Mouse (Mus musculus) layer of hippocampus, adult 8-10 months (tissue): ENCODE data around the gene Nars2. TPM values are rescaled to one million over a fixed set of nuclear protein-coding genes. Genes with fewer than 3 reads are reported as not detected.

Experiments
- DNase-seq, 2 experiments: peaks; one replicate each; pipeline ENCODE4 v3.0.0; 2022; ENCODE audit warnings: low spot score in 2 of 2
- total RNA-seq, 4 experiments: library from RNA; stranded (reverse); gene quantifications; 2 replicates each; pipeline ENCODE4 v1.2.4; 2022

Nars2 gene
- total RNA-seq, 4 experiments from 2014 or later, result 19.2 to 20.1 (median 19.7) TPM

DNA sequence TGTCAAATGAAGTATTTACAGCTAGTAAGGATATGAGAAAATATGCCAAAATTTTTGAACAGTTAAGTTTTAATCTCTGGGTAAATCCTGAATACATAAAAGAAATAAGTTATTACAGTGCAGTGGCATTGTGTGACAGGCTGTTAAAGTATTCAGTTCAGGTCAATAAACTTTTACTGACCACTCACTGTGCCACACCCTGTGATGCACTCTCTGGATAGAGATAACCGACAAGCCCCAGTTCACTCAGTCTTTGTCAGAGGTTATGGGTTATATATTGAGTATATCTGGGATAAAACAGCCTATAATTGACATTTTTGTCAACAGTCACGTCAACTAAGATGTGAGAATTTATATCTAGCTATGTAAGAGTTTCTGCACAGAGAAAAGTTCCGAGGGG lies 120.2 kb downstream of the Nars2 start:
- no peak for DNase-seq

DNA sequence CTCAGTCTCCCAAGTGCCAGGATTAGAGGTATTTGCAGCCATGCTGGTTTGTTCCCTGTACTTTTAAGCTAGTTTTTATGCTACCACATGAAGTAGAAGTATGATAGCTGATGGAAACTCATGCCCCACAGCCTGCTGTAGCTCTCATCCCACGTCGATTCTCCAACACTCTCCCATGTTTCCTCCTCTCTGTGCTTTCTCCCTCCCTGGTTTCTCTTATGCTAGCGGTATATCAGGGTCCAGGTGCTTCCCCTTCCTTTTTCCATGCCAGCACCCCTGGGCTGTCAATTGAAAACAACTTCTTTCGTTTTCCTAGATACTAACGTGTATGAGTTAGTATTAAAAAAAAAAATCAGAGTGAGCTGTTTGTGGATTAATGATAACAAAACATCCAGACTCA lies 120.8 kb downstream of the Nars2 start:
- no peak for DNase-seq

DNA sequence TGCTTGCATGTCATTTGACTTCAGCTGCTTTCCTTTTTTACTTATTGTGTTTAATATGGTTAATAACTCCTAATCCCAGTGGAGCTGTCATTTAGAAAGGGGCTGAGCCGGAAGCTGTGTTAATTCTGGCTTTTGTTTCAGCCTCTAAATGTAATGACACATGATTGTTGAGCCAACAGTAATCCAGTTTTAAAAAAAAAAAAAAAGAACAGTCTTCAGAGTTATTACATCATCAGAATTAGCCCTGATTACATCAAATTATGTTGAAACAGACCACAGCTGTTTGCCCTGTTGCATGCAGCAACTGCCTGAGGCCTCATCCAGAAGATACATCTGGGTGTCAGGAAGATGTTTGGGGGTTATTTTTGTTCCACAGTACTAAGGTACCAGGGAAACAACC lies 123.7 kb downstream of the Nars2 start:
- no peak for DNase-seq

DNA sequence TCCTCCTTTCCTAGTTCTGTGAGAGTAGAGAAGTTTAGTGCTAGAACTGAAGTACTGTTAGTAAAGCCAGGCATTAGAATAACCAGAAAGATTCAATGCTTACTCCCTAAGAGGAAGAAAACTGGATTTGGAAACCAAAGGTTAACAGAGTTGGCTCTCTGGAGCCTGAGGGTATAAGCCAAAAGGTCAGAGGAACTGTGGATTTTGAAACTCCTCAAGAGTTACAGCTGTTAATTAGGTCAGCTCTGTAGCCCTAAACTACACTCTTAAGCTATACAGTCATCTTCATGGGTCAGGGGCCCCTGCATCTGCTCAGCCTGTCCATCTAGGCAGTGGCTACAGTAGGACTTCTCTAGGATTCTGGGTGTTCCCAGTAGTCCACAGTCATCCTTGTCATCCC lies 125.7 kb downstream of the Nars2 start:
- no peak for DNase-seq

DNA sequence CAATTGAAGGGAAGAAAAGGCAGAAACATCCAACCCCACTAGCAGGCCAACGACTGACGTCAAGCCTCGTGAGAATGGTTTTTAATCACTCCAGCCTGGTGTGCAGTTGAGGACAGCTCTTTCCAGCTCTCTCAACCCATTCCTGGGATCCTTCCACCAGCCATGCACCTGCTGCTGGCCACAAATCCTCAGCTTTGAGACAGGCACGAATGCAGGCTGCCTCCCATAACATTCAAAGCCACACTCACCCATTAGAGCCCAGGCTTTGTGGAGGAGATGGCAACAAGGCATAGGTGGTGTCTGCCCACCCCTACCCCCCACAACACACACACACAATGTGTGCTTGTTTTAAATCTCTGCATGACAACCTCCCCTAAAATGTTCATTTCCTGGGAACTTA lies 127.4 kb downstream of the Nars2 start:
- no peak for DNase-seq

DNA sequence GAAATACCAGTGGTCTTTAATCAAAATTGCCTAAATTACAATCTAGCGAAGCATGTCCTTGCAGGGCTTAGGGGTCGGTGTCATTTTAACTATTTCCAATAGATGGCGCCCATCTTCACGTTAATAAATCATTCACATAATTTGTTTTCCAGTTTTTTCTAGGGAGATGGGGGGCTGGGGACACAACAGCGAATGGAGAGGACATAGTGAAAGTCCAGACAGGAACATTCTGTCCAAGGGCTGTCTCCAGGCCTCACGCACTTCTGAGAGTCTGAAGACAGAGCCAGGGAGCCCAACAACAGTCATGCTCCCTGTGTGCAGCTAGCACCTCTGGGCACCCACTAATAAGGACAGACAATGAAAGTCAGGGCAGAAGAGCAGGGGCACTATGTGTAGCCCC lies 127.8 kb downstream of the Nars2 start:
- peak; percentile 9 to 35 for DNase-seq

DNA sequence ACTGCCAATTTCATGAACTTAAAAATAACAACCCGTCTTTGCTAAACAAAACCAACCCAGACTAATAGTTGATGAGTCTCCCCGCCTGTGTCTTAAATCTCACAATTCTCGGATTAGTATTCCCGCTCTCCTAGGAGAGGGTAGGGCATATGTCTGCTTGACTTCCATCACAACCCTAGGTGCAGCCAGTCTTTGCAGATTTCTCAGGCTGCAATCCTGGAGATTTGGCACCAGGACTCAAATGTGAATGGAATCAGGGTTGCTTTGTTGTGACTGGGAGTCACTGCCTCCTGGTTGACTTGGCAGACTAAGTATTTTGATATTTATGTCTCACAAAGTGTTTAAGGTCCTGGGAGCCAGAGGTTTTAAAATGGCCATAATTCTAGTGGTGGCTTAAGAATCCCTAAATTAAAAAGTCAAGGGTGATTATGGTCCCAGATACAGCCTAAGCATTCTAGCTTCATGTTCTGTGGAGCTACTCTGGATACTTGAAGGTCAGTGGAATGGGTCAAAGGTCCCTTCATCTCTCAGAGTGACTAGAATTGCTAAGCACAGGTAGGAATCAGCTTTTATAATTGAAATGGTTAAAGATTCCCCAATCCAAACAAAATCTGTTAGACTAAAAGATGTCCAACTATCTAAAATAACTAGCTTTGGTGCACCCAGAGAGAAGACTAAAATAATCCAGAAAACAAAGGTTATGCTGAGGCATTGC lies 128.5 kb downstream of the Nars2 start:
- DNase-seq, result no peak

DNA sequence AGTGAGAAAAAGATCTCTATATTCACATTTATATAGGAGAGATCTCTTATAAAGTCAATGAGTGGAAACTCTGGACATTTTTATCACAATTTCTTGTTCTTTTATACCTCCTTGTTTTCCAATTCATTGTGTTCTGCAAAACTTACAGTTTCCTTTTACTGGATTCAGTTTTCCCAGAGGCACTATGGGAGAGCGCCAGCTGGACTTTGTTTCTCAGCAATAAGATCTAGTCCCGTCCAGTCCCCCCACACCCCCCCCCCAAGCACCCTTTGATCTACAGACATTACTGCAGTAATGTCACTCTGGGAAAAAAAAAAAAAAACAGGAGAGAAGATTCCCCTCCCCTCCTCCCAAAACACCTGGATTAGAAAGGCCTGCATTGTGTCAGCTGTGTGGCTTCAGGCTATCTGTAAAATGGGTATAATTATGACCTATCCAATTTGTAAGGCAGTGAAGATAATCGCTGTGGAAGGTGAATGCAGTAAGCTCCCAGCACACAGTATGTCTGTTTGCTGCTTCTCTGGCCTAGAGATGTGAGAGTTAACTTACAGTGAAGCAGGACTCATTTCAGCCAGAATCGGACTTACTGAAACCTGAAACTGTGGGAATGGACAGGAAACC lies 129.4 kb downstream of the Nars2 start:
- no peak for DNase-seq

DNA sequence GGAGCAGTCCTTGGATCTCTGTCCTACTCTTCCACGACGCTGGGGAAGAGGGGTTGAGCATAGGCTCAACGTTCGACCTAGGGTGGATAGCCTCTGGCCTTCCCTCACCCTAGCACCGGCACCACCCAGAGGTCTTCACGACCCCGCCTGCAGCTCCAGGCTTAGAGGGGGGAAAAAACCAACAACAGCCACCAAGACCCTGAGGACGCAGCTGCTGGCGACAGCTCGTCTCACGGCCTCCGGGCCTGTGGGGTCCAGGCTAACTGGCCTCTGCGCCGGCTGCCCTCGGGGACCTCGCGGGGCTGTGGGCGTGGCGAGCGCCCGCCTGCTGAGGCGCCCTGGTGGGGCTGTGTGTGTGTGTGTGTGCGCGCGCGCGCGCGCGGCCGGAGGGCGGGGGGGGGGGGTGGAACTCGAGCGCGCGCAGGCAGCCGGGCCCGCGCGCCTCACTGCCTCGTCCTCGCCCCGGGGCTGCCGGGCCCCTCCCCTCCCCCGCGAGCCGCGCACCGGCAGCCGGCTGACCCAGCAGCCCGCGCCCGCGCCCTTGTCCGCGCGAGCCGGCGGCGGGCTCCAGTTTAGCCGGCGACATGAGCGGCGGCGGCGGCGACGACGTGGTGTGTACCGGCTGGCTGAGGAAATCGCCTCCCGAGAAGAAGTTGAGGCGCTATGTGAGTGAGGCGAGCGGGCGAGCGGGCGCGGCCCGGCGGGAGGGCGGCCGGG lies 130.1 kb downstream of the Nars2 start, which contains the start of gene Gab2:
Gab2 (plus strand) TSS at position 345 of the 717 bp plus-strand sequence.
- DNase-seq, result peak; percentile 23 to 46

DNA sequence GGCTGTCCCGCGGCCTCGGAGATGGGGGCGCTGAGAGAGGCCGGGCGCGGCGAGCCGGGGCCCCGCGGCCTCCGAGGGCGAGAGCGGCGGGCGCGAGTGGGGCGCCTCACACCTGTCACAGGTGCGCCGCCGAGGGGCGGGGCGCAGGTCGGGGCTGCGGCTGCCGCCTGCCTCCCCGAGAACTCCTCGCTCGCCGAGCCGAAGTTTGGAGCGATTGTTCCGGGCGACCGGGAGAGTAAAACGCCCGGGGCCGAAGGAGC lies 130.6 kb downstream of the Nars2 start:
- no peak for DNase-seq

DNA sequence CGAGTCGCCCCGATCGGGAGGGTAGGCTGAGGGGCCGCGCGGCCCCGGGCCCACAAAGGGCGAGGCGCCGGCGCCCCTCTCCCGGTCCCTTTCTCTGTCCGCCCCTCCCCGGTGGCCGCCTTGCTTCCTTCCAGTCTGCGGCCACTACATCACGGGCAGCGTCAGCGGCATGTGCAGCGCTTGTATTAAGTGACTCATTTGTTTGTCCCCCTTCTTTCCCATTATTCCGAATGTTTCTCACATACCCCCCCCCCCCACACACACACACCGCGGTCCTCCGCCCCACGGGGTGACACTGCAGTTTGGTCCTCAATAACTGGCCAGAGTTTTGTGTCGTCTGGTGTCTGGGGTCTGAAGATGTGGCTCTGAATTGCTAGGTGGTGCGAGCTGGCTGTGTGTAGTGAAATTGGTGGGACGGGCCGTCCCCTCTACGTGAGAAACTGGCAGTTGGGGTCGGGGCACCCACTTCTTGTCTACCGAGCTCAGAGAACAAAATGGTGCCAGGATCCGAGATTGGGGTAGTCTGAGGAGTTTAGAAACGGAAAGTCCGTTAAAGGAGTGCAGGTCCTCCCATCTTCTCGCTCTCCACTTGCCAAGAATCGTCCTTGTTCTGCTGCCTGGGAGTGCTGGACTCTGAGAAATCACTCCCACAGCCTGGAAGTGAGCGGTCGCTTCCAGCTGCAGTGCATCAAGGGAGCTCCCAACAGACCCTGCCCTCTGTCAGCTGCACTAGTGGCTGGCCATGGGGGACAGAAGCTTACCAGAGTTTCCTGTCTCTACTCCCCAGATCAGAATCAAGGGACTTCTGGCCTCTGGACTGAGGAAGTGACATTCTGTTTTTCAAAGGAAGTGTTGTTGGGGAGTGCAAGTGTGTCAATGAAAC lies 131.2 kb downstream of the Nars2 start:
- peak in 1 of 2 experiments; percentile 29 for DNase-seq

DNA sequence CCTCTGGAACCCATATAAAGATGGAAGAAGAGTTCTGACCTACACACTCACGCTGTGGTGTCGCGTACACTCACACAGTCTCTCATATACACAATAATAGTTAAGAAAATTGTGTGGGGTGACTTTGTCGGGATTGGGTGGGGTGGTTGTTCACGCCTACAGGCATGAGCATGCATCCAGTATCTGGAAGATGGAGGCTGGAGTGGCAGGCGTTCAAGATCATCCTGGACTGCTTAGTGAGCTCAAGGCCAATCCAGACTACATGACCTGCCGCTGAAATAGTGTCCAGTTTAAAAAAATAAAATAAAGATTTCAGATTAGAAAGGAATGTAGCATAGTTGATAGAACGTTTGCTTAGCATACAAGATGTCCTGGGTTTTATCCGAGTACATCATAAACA lies 132.3 kb downstream of the Nars2 start:
- no peak for DNase-seq

DNA sequence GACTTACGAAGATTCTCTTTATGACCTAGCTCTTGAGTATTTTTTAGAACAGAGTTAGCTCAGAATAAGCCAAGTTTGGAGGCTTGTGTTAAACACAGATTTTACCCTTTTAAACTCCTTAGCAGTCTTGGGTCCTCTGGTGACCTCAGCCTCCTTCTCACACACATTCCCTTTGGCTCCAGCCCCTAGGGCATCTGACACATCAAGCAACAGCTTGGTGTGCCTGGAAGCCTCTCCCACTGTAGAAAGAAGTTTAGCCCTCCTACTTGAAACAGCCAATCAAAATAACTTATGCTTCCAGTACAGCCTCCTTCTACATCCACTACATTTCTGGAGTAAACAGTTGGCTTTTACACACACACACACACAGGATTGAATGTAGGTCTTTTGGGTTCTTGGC lies 132.9 kb downstream of the Nars2 start:
- DNase-seq, result no peak

DNA sequence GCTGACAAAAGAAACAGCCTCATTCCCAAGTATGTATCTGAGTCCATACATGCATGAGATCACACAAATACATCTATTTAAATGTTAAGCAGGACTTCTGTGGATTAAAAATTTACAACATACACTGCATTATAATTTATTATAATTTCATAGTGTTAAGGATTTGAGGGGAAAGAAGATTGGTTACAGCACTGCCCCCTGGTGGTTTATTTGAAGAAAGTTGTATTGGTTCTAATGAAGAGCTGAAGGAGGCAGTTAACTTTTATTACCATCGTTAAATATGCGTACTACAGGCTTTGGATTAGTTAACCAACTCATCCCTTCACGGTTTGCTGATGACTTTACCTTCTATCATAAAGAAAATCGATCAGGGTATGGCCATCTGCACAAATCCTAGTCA lies 134.0 kb downstream of the Nars2 start:
- no peak for DNase-seq

DNA sequence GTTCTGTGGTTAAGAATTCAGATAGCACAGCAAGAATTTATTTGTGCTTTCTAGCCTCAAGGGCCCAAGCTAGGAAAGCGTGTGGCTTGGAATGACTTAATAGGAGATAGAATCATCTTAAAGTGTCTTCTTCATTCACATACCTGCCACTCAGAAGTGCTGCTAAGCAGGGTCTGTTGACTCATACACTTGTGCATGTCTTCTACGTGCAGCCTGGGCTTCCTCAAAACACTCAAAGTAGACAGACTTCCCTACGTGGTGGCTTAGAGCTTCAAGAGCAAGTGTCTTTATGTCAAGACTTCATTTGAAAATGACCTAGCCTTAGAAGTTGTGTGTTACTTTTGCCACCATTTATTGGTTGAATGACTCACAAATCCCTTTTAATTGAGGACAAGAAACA lies 142.9 kb downstream of the Nars2 start:
- no peak for DNase-seq

DNA sequence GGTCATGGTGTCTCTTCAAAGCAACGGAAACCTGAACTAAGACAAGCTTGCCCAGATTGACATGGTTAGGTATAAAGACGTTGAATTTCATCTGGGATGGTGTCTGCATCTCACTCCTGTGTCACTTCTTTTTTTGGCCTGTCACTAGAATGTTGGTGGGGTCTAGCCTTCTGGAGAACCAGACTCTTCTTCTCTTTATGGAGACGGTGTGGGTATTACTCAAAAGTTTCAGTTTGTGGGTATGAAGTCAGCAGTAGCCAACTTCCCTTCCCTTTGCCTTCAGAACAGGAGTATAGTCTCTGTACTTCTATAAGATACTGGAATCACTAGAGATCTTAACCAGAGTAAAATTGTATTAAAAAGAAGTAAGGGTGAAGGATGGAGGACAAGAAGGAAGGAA lies 156.8 kb downstream of the Nars2 start:
- DNase-seq, result no peak

Other genes starting within 250 kb of the Nars2 start
- gene Gab2, start 130.1 kb downstream of the Nars2 start, total RNA-seq, result 10 to 100 TPM; 14.2 to 18.4 (median 16.7) TPM